ENCODE assay signal across 9 mouse cellular contexts in the genomic region with DNA sequence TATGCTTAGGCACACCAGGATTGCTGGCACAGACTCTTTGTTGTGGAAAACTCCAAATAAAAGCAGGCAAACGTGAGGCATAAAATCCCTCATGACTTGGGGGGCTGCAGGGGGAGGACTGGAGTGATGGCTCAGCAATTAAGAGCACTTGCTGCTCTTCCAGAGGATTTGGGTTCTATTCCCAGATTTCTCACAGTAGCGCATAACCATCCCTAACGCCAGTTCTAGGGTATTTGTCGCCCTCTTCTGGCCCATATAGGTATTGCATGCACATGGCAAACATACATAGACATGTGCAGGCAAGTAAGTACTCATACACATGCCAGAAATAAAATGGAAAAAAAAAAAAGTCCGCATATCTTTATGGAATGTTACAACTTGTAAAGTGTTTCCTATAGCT.
A peak's percentile ranks its signal among the peaks of the same experiment; 100 is the strongest.
DNase-seq lines count a peak whose midpoint lies in the region; ATAC-seq and TF ChIP-seq lines count a peak whose summit lies in the region.
"Had no signal": no experiment of that assay in that cellular context is flagged by ENCODE, and none has a peak within 500 bp of the region (broad histone marks: within the 10 kb centered on the region; RNA-seq: fewer than 3 reads in every experiment).

No protein-coding gene starts in this region.

- no peak overlapping the region for H3K4me3 ChIP-seq in midbrain, embryonic 11.5 days (ENCODE audit: low read depth, low read length)
- no peak overlapping the region for H3K4me3 ChIP-seq in midbrain, embryonic 15.5 days
- no peak overlapping the region for H3K4me3 ChIP-seq in forebrain, embryonic 10.5 days
- H3K4me3 ChIP-seq in stomach, postnatal 0 days (ENCODE audit: low read depth, low read length), result no peak overlapping the region
- H3K4me3 ChIP-seq: limb, embryonic 12.5 days had no signal

- no peak overlapping the region for H3K27ac ChIP-seq in midbrain, embryonic 11.5 days (ENCODE audit: low read depth, low read length)
- H3K27ac ChIP-seq in midbrain, embryonic 15.5 days, result no peak overlapping the region
- no peak overlapping the region for H3K27ac ChIP-seq in forebrain, embryonic 10.5 days
- no peak overlapping the region for H3K27ac ChIP-seq in stomach, postnatal 0 days (replicated peaks)
- H3K27ac ChIP-seq: limb, embryonic 12.5 days had no signal

- H3K9ac ChIP-seq in midbrain, embryonic 11.5 days (ENCODE audit: low read length), result no peak overlapping the region
- H3K9ac ChIP-seq in midbrain, embryonic 15.5 days, result no peak overlapping the region
- no peak overlapping the region for H3K9ac ChIP-seq in stomach, postnatal 0 days (ENCODE audit: low read length)
- H3K9ac ChIP-seq: limb, embryonic 12.5 days had no signal

- 24% methylated on average over 5 of the region's 5 CpGs for WGBS in midbrain, embryonic 11.5 days
- WGBS in midbrain, embryonic 15.5 days, result 29% methylated on average over 5 of the region's 5 CpGs
- 21% methylated on average over 5 of the region's 5 CpGs for WGBS in forebrain, embryonic 10.5 days
- 31% methylated on average over 5 of the region's 5 CpGs for WGBS in stomach, postnatal 0 days

- intact Hi-C loops in left cerebral cortex, postnatal 4 days (cut with DNase I), result loop anchor here (10.0 kb wide), 1 partner anchor 237 kb away; a partner anchor contains a TSS

- no peaks in the 10 kb centered on the region for H3K9me3 ChIP-seq in midbrain, embryonic 11.5 days (ENCODE audit: control insufficient read depth, low read length)
- no peaks in the 10 kb centered on the region for H3K9me3 ChIP-seq in midbrain, embryonic 15.5 days
- no peaks in the 10 kb centered on the region for H3K9me3 ChIP-seq in forebrain, embryonic 10.5 days
- no peaks in the 10 kb centered on the region for H3K9me3 ChIP-seq in stomach, postnatal 0 days (ENCODE audit: control insufficient read depth, low read length)
- H3K9me3 ChIP-seq: limb, embryonic 12.5 days had no signal

- H3K36me3 ChIP-seq in midbrain, embryonic 11.5 days (ENCODE audit: control insufficient read depth, insufficient read depth, low read length), result no peaks in the 10 kb centered on the region
- no peaks in the 10 kb centered on the region for H3K36me3 ChIP-seq in midbrain, embryonic 15.5 days (replicated peaks)
- 0 out of 2 replicates have a peak, but pooled peaks cover 5% of the 10 kb centered on the region for H3K36me3 ChIP-seq in forebrain, embryonic 10.5 days (replicated peaks)
- H3K36me3 ChIP-seq in stomach, postnatal 0 days (ENCODE audit: control insufficient read depth, insufficient read depth, low read length), result no peaks in the 10 kb centered on the region

- no peaks in the 10 kb centered on the region; the same call in 1 of the 2 replicates for H3K27me3 ChIP-seq in midbrain, embryonic 11.5 days (ENCODE audit: control insufficient read depth, insufficient read depth, low read length)
- H3K27me3 ChIP-seq in midbrain, embryonic 15.5 days (replicated peaks), result 0 out of 2 replicates have a peak, but pooled peaks cover 4% of the 10 kb centered on the region
- H3K27me3 ChIP-seq in forebrain, embryonic 10.5 days (ENCODE audit: poor library complexity, severe bottlenecking), result peaks cover 18% of the 10 kb centered on the region; the same call in 1 of the 2 replicates
- H3K27me3 ChIP-seq in stomach, postnatal 0 days (ENCODE audit: control insufficient read depth, insufficient read depth, low read length), result no peaks in the 10 kb centered on the region
- H3K27me3 ChIP-seq: limb, embryonic 12.5 days had no signal

- TF ChIP-seq EP300 in stomach, postnatal 0 days (optimal IDR thresholded peaks at IDR 0.05), result no peak

- peak; percentile 34 for DNase-seq in cerebellum, adult 11 months
- peak; percentile 96 for DNase-seq in midbrain, embryonic 11.5 days (ENCODE audit: low spot score, missing footprints)
- DNase-seq in adrenal gland, postnatal 36 days, result peak; percentile 38 to 53
- DNase-seq in forebrain, embryonic 10.5 days (ENCODE audit: extremely low spot score, low spot score), result peak; percentile 69
- peak; percentile 71 for DNase-seq in left cerebral cortex, postnatal 4 days
- peak; percentile 33 for DNase-seq in stomach, postnatal 0 days (ENCODE audit: low spot score)

- no peak overlapping the region for H3K4me2 ChIP-seq in midbrain, embryonic 11.5 days
- no peak overlapping the region for H3K4me2 ChIP-seq in midbrain, embryonic 15.5 days
- H3K4me2 ChIP-seq in stomach, postnatal 0 days (replicated peaks; ENCODE audit: low read depth), result no peak overlapping the region
- H3K4me2 ChIP-seq: limb, embryonic 12.5 days had no signal

- no peak for ATAC-seq in cerebellum, adult (ENCODE audit: insufficient number of reproducible peaks, low FRiP score, low TSS enrichment)
- no peak for ATAC-seq in midbrain, embryonic 11.5 days (ENCODE audit: low FRiP score)
- ATAC-seq in midbrain, embryonic 15.5 days (replicated peaks), result no peak
- ATAC-seq in stomach, postnatal 0 days (ENCODE audit: low FRiP score, low TSS enrichment), result no peak

- TF ChIP-seq CTCF in stomach, postnatal 0 days (IDR thresholded peaks at IDR 0.05; ENCODE audit: low read depth), result peak; percentile 81

- peaks cover 20% of the 10 kb centered on the region for H3K4me1 ChIP-seq in midbrain, embryonic 11.5 days (ENCODE audit: control insufficient read depth, insufficient read depth, low read length)
- peaks cover 32% of the 10 kb centered on the region for H3K4me1 ChIP-seq in midbrain, embryonic 15.5 days
- H3K4me1 ChIP-seq in forebrain, embryonic 10.5 days, result peaks cover 44% of the 10 kb centered on the region
- no peaks in the 10 kb centered on the region for H3K4me1 ChIP-seq in stomach, postnatal 0 days (replicated peaks; ENCODE audit: control insufficient read depth, insufficient read depth)

Comparison
In these comparisons a context has a peak if more than half of its experiments do, and no peak if none do; other contexts are left out.
1. DNase-seq: peak in every context shown above with its lines; median percentile 96 in midbrain, embryonic 11.5 days; 71 in left cerebral cortex, postnatal 4 days; 69 in forebrain, embryonic 10.5 days; 46 in adrenal gland, postnatal 36 days; 34 in cerebellum, adult 11 months; 33 in stomach, postnatal 0 days.